Mouse (Mus musculus) urinary bladder, adult 18-20 months (tissue): ENCODE measurements around the gene Actr3b.

Experiments used
- DNase-seq, 2 experiments: peaks; one replicate each; pipeline ENCODE4 v3.0.0; 2022; ENCODE audit warnings: low spot score in 2 of 2, mixed read lengths in 2 of 2

Actr3b gene

DNA sequence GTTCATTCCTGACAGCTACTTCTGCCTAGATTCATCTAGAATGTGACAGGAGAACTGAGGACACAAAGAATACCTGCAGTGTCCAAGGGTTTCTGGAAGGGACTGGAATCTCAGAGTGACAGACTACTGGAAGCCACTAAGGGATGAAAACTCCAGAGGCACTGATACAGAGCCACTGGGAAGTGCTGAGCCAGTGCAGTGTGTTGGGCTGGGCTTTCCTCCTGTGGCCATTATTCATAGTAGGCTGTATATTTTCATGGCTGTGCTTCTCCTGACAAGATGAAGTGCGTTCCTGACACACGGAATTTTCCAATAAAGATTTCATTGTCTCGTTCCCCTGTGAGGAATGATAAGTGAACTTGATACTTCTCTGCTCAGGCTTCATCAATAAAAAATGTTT lies 126.9 kb downstream of the Actr3b start:
- DNase-seq = no peak

DNA sequence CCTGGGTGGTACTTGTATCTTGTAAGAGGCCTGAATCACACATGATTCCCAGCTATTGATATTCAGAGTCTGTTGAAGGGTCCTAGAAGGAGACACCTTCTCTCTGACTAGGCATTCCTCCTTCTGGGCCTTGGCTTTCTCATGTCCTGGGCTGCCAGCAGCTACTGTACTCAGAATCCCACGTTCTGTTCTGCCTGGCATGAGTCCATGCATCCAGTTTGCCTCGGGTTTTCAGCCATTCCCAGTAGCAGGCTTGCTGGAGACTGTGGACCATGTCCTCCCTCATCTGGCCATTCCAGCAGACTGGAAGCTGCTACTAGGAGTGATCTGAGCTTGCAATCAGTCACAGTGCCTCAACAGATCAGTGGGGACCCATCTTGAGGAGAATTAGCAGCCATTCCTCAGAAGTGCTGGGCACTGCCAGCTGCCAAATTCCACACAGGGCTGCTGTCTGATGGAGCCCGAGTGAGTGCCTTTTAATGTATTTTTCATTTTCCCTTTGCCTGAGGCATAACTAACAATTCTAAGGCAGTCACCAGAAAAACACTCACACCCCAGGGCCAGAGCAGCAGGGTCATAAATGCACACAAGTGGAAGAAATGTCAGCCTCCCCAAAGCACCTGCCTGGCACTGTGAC lies 130.1 kb downstream of the Actr3b start:
- no peak for DNase-seq

DNA sequence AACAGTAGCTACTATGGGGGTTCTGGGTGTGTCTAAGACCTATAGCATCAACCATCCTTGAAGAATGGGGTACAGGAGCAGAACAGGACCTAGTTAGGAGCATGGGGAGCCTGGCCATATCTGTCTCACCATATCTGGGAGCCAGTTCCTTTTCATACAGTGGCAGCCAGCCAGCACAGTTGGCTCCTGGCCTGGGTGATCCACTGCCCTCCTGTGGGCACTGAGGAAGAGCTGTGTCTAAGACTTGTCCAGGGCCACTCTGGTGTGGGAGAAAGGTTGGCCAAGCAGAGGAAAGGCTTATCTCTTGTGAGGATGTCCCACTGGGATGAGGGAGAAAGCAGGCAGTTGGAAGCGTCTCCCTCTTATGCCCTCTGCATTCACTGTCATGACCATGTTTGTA lies 131.5 kb downstream of the Actr3b start:
- DNase-seq = no peak
